Mouse (Mus musculus) small intestine, adult 2 months (tissue): Measurements from ENCODE around the gene Gkn1.

Experiments
- CTCF ChIP-seq: fragments of 200-500 bp; IDR thresholded peaks from 2 replicates; pipeline ENCODE4 v1.5.1; 2012; ENCODE audit warnings: low read depth, mild to moderate bottlenecking, control low read depth, inconsistent platforms, low read length, moderate library complexity, mixed read lengths; ENCODE audit not compliant: insufficient replicate concordance, insufficient read length; ENCODE audit errors: extremely low read depth
- POLR2A ChIP-seq: fragments of 200-500 bp; IDR thresholded peaks from 2 replicates; pipeline ENCODE4 v1.6.1; 2012; ENCODE audit warnings: low read depth, mild to moderate bottlenecking, control low read depth, inconsistent platforms, low read length, moderate library complexity

DNA sequence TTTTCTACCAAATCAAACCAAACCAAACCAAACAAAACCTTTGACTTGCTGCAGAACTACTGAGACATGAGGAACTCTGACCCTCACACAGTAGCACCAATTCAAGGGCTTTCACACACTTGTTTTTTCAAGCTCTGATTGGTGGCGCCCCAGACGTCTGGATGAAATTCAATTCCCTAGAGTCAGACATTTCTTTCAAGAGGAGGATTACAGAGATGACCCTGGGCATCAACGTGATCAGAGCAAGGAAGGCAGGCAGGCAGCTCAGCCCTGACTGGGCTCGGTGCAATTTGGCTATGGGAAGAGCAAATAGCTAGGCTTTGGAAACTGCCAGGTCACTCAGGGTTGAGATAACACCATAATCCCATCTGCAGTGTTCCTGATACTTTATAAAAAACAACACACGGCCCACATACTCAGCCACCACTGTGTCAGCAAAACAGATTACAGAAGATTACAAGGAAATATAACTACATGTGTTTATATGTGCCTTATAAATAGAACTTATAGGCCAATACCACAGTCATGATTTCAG is 38.8 kb upstream of the Gkn1 start:
- no peak for TF ChIP-seq CTCF
- no peak for TF ChIP-seq POLR2A
